Mouse (Mus musculus): Measurements from ENCODE around the gene Rhoj.
"Not testable (repeated sequence)": the region's sequence is repeated elsewhere in the genome, so short reads cannot be mapped to it uniquely, and the experiment has no call there.

The Rhoj gene

DNA sequence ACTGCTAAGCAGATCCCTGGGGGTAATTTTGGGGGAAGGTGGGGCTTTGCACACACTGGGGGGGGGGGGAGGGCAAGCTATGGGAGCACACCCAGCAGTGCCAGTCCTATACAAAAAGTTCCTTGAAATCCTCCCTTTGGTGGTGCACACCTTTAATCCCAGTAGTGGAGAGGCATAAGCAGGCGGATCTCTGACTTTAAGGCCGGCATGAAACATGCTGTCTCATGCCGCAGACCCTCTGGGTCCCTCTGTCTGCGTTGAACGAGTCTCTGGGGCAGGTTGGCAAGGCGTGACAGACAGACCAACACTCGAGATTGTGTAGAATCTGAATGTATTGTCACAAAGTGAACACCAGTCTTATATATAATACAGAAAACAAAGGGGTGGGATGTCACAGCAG is 40.4 kb downstream of the Rhoj start:
- in situ Hi-C loops (cut with MboI; ENCODE audit: low sequenced_read_pairs) = no loop called here

DNA sequence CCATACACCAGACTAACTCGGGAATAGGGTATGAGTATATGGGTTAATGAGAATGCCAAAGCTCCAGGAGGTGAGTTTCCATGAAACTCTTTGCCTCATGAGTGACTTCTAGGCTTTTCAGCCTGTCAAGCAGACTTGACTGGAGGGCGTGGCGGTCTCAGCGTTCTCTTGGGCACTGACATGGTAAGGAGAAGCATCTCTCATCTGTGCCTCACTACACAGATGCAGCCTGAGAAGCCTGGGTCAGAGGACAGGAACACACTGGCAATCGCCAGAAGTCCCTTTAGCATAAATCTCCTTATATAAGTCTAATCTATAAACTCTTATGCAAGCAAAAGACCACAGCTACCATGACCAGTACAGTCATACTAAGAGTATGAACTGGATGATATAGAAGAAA is 41.4 kb downstream of the Rhoj start:
- in situ Hi-C loops (cut with MboI; ENCODE audit: low sequenced_read_pairs) = not testable (repeated sequence)

DNA sequence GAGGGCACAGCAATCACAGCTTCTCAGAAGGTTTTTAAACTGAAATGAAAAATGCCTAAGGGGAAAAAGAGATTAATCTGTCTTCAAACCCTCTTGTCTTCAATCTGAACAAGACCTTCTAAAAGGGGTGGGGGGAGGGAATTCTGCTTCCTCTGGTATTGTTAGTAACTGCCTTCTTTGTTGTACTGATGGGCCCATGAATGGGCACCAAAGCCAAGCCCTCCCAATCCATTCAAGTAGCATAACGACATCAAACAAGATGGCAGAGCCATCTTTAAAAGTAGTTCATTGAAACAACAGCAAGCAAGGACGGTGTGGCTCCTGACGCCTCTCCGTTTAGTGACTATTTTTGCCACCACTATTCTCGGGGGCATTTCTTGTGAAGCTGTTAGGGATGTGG is 42.6 kb downstream of the Rhoj start:
- in situ Hi-C loops (cut with MboI; ENCODE audit: low sequenced_read_pairs) = no loop called here

DNA sequence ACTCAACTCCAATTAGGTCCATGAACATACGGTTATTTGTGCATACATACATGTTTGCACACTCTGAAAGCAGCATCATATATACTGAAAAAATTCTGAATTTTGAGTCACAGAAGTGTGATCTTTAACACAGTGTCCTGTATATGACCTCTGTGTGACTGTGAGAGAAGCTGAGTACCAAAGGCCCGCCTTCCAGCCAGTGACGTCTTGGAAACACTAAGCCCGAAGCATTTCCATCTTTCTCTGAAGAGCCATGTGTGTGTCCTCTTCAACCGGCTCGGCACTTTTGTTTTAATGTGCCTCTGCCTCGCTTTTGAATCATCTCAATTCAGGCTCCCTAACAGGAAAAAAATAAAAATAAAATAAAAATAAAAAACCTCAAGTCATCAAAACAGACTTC is 43.7 kb downstream of the Rhoj start:
- in situ Hi-C loops (cut with MboI; ENCODE audit: low sequenced_read_pairs) = no loop called here

DNA sequence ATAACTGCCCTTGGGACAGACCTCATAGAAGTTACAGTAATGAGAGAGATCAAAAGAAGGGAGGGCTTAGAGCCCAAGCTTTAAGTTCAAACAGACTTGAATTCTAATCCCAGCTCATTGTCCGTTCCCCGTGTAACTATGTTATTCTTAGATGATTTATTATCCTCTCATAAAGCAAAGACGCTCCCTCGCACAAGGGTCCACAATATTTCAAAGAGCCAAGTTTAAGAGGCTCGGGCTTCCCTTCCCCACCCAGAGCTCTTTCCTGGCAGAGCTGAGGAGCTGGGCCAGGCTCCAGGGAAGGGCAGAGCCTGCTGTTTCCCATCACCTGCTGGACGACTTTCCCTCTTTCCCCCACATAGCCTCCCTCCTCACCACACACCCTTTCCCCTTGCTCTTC is 44.3 kb downstream of the Rhoj start:
- in situ Hi-C loops (cut with MboI; ENCODE audit: low sequenced_read_pairs) = no loop called here

DNA sequence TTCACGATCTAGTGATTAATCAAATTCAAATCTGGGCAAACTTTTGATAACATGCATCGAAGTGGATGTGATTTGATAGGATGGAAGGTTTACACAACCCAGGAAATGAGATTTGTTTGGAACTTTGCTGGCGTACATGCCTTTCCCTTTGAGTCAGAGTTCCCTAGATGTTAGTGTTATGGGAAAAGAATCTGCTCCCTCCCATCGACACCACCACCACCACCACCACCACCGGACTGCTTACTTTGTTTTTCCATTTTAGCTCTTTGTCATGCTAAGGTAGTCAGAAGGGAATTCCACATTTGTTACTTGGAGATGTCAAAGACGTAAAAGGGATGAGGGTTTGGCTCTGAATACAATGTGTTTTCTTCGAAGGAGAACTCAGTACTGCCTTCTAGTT is 46.2 kb downstream of the Rhoj start:
- in situ Hi-C loops (cut with MboI; ENCODE audit: low sequenced_read_pairs) = no loop called here

DNA sequence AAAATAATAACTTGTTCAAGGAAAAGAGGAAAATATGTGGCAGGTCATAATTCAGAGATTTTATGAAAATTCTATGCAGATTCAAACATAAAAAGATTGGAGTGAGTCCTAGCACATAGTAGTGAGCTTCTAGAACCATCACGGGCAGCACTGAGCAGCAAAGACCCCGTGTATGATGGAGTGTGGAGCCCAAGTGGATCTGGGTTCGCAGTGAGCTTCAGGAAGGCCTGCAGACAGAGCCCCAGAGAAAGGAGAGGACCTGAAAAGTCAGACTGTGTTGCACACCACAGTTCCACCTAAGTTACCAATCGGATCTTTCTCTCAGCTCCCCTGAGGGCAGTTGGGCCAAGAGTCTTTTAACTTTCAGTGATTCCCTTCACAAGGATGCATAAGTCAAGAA is 49.7 kb downstream of the Rhoj start:
- in situ Hi-C loops (cut with MboI; ENCODE audit: low sequenced_read_pairs) = no loop called here

DNA sequence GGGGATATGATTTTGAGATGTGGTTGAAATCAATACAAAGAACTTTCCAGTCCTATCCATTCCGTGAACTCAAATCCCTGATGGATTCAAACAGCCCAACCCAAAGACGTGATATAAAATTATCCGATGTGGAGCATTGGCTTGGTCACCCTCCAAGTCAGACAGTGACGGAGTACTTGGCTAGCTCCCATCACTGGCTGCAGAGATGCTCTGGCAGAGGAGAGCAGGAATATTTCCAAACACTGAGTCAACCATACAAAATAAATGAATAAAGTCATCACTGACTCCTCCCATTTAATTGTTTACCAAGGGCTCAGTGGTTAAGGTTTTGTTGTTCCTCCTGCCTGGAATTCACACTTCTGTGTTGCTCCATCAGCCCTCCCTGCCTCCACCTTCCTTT is 50.6 kb downstream of the Rhoj start:
- in situ Hi-C loops (cut with MboI; ENCODE audit: low sequenced_read_pairs) = no loop called here

DNA sequence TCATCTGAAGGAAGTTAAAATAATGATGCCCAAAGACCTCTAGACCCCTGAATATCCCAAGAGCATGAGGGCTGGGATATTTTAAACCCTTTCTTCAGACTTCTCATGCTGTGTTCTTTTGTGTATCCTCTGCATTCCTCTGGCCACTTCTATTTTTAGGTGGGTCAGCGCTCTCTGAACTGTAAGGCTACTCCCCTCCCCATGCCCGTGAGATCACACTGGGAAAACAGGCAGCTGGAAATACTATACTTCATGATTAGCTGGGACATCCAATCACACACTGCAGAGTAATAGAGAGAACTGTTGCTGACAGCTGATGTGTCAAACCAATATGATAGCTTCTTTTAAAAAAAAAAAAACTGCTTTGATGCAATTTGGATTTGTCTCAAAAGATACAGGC is 51.4 kb downstream of the Rhoj start:
- in situ Hi-C loops (cut with MboI; ENCODE audit: low sequenced_read_pairs) = no loop called here

DNA sequence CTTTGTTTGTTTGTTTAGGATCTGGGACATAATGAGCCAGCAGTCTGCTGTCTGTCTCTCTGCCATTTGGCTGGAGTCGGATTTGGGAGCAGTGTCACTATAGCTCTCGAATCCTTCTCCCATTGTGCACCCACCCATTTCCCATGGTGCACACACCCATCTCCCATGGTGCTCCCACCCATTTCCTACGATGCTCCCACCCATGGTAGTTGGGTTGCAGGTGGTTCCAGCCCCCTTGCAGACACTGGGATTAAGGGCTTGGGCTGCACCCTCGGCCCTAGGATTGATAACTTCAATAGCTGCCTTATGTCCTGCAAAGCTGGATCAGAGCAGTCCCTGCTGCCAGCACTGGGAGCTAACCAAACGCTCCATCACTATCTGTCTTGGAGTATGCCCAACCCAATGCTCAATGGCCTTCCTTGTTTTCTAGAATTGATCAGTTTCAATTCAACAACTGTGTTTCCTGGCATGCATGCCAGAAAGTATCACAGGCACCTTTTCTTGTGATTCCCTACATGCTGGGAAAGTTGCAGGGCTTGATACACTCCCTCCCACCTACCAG is 51.9 kb downstream of the Rhoj start:
- in situ Hi-C loops (cut with MboI; ENCODE audit: low sequenced_read_pairs) = no loop called here

DNA sequence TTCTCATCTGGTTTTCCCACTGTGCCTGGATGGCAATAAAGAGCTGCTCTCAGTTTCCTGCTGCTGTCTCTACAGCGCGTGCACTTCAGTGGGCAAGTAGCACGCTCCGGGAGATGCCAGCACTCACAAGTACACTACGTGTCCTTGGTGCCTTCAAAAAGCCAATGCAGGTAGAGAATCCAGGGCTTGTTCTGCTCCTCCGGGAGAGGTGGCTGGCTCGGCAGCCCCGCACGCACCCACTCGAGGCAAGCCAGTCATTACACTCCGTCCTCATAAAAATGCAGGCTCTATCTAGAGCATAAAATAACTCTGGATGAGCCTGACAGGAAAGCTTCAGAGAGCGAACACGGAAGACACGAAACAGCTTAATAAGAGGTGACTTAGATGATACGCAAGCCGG is 54.3 kb downstream of the Rhoj start:
- in situ Hi-C loops (cut with MboI; ENCODE audit: low sequenced_read_pairs) = no loop called here

DNA sequence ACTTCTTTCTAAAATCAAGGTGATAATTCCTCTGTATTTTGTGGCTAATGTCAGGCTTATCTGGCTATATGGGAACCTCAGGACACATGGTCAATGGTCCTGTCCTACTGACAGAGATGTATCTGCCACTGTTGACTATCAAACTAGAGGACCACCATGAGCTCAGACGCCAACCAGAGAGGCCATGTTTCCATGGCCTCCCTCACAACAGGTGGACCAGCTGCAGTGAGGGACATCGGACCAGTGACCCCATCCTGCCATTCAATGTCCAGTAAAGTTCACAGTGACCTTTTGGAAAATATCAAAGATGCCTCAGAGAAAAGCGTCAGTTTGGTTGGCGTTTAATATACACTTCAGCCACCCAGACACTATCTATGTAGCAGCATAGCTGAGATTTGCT is 56.3 kb downstream of the Rhoj start:
- in situ Hi-C loops (cut with MboI; ENCODE audit: low sequenced_read_pairs) = no loop called here

DNA sequence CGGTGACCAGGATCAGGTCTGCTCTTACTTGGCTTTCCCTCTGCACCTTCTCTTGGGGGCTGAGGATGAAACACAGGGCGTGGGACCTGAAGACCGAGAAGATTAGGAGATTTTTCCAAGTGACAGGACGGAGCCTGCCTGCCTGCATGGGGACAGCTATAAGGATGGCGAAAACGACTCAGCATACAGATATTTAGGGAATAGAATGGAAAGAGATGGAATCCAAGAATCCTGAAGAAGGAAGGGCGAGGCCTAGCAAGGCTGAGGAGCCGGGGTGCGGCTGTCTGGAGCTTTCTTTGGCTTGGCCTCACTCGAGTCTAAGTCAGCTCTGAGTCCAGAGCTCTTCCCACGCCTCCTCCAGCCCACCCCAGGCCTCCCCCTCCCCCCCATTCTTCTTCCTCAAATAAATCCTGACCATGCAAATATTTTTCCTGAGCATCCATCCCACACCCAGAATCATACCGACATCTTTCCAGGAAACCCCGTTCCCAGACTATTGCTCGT is 57.6 kb downstream of the Rhoj start:
- in situ Hi-C loops (cut with MboI; ENCODE audit: low sequenced_read_pairs) = no loop called here

DNA sequence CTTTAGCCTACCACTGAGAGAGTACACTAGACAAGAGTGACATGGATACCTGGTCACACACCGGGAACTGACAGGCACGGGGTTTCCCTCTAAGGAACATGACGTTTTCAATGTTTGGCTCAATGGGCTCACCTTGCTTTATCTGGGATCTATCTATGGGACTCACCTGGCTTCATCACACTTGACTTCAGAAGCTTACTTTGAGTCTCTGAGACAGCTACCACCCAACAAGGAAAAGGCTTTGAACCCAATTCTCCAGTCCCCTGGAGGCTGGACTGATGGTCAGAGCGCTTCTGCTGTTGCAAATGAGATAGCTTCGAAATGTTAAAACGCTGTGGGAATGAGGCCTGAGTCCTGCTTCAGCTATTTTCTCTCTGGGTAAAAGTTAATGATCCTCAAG is 59.2 kb downstream of the Rhoj start:
- in situ Hi-C loops (cut with MboI; ENCODE audit: low sequenced_read_pairs) = no loop called here

DNA sequence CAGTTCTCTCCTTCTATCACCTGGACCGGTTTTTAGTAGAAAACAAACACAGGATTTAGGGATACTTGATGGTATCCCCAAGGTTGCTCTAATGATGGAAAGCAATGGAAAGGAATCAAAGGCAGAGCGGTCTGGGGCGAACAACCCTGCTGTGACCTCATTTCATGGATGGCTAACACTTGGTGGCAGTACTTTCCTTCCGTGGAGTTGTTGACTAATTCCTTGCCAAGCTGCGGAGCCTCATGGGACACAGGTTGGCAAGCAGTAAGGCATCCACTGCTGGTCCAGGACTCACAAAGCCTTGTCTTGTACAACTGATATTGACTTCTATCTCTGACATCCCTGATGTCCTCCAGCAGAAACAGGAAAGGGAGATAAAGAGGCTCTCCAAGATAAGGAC is 60.4 kb downstream of the Rhoj start:
- in situ Hi-C loops (cut with MboI; ENCODE audit: low sequenced_read_pairs) = no loop called here

DNA sequence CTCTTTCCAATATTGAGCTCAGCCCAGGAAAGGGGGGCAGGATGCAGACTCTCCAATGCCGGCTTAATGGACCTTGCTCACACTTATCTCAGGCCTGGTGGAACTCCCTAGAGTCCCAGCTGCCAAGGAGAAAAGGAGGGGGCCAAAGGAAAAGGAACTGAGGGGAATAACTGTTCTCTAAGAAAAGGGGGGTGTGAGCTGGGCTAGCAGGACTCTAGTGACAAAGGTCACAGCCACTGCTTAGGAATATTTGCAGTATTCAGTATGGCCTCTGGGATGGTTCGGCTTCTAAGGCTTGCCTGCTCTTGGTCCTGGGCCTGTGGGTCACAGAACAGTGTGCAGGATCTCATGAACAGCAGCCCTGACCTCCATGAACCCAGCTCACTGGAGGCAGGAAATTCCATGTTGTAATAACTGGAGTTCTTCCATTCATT is 61.3 kb downstream of the Rhoj start:
- in situ Hi-C loops (cut with MboI; ENCODE audit: low sequenced_read_pairs) = no loop called here

DNA sequence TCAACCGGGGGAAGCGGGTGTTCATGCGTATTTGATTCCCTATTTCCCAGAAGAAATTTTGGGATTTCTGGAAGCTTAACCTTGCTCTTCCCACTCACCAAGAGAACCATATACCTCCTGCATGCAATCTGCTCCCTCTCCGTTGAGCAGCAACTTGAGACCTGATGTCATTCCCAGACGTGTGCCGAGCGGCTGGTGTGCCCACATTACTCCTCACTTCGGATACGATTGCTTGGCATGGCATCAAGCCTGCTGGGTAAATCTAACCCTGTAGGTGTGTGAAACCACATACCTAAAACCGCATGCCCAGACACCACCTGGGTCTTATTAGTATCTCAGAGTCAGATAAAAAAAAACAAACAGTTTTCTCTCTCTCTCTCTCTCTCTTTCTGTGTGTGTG is 66.3 kb downstream of the Rhoj start:
- in situ Hi-C loops (cut with MboI; ENCODE audit: low sequenced_read_pairs) = no loop called here

DNA sequence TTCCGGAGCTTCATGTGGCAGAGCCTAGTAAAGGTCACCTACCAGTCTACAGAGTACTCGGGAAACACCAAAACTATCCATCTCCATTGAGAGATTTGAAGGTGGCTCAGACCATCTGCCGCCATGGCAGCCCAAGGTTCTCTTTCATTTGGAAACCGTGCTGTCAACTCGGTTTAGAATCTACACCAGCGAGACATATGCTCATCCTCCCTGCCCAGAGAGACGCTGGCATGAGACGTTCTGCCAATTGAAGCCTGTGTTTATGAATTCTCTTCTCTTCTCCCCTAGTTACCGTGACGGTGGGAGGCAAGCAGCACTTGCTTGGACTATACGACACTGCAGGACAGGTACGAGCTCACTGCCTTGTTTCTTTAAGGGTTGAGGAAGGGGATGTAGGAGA is 66.9 kb downstream of the Rhoj start:
- in situ Hi-C loops (cut with MboI; ENCODE audit: low sequenced_read_pairs) = no loop called here

DNA sequence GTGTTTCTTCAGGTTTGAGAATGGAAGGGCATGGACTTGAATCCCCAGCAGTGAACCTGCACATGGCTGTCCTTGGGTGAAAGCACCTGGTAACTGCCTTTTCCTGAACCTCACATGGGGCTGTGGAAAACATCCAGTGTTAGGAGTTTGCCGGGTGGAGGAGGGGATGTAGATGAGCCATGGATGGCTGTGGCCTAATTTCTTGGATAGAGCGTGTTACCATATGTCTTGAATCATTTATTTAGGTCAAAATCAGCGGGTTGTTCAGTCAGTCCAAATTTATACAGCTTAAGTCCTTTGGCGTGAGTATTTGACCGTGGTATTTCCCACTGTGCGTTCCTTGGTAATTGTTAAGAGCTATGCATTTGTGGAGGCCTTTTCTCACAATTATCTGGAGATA is 68.0 kb downstream of the Rhoj start:
- in situ Hi-C loops (cut with MboI; ENCODE audit: low sequenced_read_pairs) = no loop called here

DNA sequence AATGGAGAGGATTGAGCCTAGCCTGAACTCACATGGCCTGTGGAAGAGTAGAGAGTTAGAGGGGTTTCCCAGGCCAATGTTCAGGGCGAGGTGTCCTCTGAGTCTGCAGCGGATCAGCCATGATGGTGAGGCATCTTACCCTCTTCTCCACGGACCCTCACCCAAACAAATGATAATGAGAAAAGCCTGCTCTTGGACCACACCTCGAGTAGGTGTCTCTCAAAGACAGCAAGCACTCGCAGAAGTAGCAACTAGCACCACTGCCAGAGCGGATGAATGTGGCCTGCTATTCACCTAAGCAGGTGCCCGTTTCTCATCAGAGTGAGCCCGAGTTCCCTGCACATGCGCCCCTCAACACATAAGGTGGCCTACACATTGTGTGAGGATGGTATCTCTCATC is 78.6 kb downstream of the Rhoj start:
- in situ Hi-C loops (cut with MboI; ENCODE audit: low sequenced_read_pairs) = no loop called here

DNA sequence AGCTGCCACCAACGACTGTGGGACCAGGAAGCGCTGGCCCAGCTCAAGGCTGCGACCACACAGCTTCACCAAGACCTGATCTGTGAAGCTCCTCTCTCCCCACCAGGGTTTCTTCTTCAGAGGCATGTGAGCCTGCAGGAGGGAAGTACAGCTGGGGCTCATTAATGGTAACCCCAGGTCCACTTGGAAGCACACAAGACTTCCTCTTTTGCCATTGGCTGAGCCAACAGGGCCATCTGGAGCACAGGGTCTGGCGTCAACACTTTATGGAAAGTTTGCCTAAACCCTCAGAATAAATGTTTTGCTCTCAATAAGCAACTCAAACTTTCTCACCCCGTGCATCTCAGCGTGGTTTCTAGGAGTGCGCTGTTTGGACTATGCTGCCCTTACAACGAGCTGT is 79.0 kb downstream of the Rhoj start:
- in situ Hi-C loops (cut with MboI; ENCODE audit: low sequenced_read_pairs) = no loop called here

DNA sequence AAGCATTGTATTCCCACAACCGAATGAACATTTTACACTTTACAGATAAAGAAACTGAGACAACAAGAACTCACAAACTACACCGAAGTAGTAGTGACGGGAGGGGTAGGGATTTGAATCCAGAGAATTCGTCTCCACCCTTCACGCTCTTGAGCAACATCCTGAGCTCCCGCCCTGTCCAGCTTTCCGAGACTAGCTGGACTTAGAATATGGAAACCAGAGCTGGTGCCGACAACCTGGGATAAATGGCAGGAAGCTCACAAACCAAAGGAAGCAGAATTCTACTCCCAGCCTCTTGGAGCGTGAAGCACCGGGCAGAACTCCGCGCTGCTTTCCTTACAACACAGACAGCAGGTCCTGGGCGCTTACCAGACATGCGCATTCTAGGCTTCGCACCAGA is 79.7 kb downstream of the Rhoj start:
- in situ Hi-C loops (cut with MboI; ENCODE audit: low sequenced_read_pairs) = no loop called here

DNA sequence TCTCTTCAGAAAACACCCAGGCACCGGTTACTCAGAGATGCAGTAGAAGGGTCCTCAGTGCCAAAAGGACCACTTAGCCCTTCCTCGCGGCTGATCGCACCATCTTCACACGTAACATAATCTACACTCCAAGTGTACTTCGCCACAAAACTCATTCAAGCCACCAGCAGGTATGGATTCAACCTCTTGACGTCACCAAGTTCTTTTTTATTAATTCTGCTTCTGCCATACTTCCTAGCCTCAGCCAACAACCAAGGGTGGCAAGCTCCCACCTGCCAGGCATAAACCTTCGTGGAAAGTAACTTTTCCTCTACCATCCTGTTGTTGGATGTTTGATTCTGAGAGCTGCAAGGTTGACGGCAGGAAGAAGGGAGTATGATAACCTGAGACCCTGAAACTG is 80.4 kb downstream of the Rhoj start:
- in situ Hi-C loops (cut with MboI; ENCODE audit: low sequenced_read_pairs) = no loop called here
